In genomic region chr9:116342009-116342408, GRCm38 (mm10) we compare ENCODE assay signal across 13 mouse cellular contexts.
"Had no signal": no experiment of that assay in that cellular context is flagged by ENCODE, and none has a peak within 500 bp of the region (broad histone marks: within the 10 kb centered on the region; RNA-seq: fewer than 3 reads in every experiment).

No protein-coding gene starts in this region.

- H3K4me2 ChIP-seq: limb, embryonic 15.5 days; midbrain, embryonic 11.5 days; neural tube, embryonic 15.5 days had no signal

- H3K27ac ChIP-seq: kidney, postnatal 0 days; limb, embryonic 15.5 days; macrophage; neural tube, embryonic 15.5 days had no signal

- H3K27me3 ChIP-seq: limb, embryonic 15.5 days; megakaryocyte, embryonic 14.5 days; neural tube, embryonic 15.5 days had no signal

- DNase-seq: kidney, adult 11 months; layer of hippocampus, adult 9-11 months; layer of hippocampus, postnatal 36 days; lung, postnatal 14 days; thymus, adult 2 months; thymus, postnatal 25 days had no signal

- H3K4me3 ChIP-seq: limb, embryonic 15.5 days; megakaryocyte, embryonic 14.5 days; neural tube, embryonic 15.5 days had no signal

- H3K9ac ChIP-seq: limb, embryonic 15.5 days; neural tube, embryonic 15.5 days had no signal

- ATAC-seq: midbrain, embryonic 16.5 days had no signal

- H3K9me3 ChIP-seq: limb, embryonic 15.5 days; neural tube, embryonic 15.5 days had no signal

- H3K4me1 ChIP-seq: limb, embryonic 15.5 days had no signal

- H3K36me3 ChIP-seq: limb, embryonic 15.5 days; neural tube, embryonic 15.5 days had no signal
